Mouse (Mus musculus): ENCODE results near the gene Rnf10. TPM values are rescaled to one million over a fixed set of nuclear protein-coding genes. Genes with fewer than 3 reads are reported as not detected.

Gene Rnf10
- polyA plus RNA-seq, 1 experiment from 2014 or later: 97.2 TPM

GRCm38 (mm10) chr5:115220931-115221640 is 51.6 kb downstream of the Rnf10 start:
- Histone ChIP-seq H3K4me1 (ENCODE audit: insufficient read depth) (no peaks in the 10 kb centered on the region), H3K9ac (no peak overlapping the region), H3K36me3 (ENCODE audit: insufficient read depth) (no peaks in the 10 kb centered on the region), H3K27me3 (ENCODE audit: insufficient read depth, low read length) (no peaks in the 10 kb centered on the region), H3K9me3 (ENCODE audit: low read depth, low read length) (no peaks in the 10 kb centered on the region), H3K4me2 (no peak overlapping the region), H3K27ac (ENCODE audit: low read depth) (no peak overlapping the region), H3K4me3 (ENCODE audit: low read depth, low read length) (no peak overlapping the region)
- WGBS: 34% methylated on average over 13 of the region's 13 CpGs
- no peak for TF ChIP-seq CTCF (IDR thresholded peaks at IDR 0.05; ENCODE audit: low read depth)
- DNase-seq: no peak
- no peak for ATAC-seq (ENCODE audit: insufficient read depth)

- H3K4me3 ChIP-seq (ENCODE audit: low read depth, low read length): no peak overlapping the region
- H3K9ac ChIP-seq: no peak overlapping the region
- no peaks in the 10 kb centered on the region for H3K4me1 ChIP-seq (ENCODE audit: insufficient read depth)
- no peak for DNase-seq
- WGBS: 86% methylated on average over 12 of the region's 12 CpGs
- no peak for TF ChIP-seq CTCF (IDR thresholded peaks at IDR 0.05; ENCODE audit: low read depth)
- no peak overlapping the region for H3K27ac ChIP-seq (ENCODE audit: low read depth)
- H3K4me2 ChIP-seq: no peak overlapping the region
- H3K27me3 ChIP-seq (ENCODE audit: insufficient read depth, low read length): peaks cover 12% of the 10 kb centered on the region
- no peaks in the 10 kb centered on the region for H3K36me3 ChIP-seq (ENCODE audit: insufficient read depth)
- H3K9me3 ChIP-seq (ENCODE audit: low read depth, low read length): no peaks in the 10 kb centered on the region
- ATAC-seq (ENCODE audit: insufficient read depth): no peak
Measured at GRCm38 (mm10) chr5:115217998-115218397, 54.7 kb downstream of the Rnf10 start.

- no peak for DNase-seq
- Histone ChIP-seq H3K27me3 (ENCODE audit: insufficient read depth, low read length) (peaks cover 12% of the 10 kb centered on the region), H3K4me1 (ENCODE audit: insufficient read depth) (no peaks in the 10 kb centered on the region), H3K4me3 (ENCODE audit: low read depth, low read length) (peak overlapping the region; percentile 32), H3K4me2 (peak overlapping the region; percentile 63), H3K9ac (peak overlapping the region; percentile 38), H3K27ac (ENCODE audit: low read depth) (no peak overlapping the region), H3K9me3 (ENCODE audit: low read depth, low read length) (no peaks in the 10 kb centered on the region), H3K36me3 (ENCODE audit: insufficient read depth) (no peaks in the 10 kb centered on the region)
- 27% methylated on average over 27 of the region's 27 CpGs for WGBS
- TF ChIP-seq CTCF (IDR thresholded peaks at IDR 0.05; ENCODE audit: low read depth): no peak
- ATAC-seq (ENCODE audit: insufficient read depth): peak; percentile 50; the same call in 1 of the 2 replicates
Measured at GRCm38 (mm10) chr5:115215273-115216185, 57.2 kb downstream of the Rnf10 start.

- Histone ChIP-seq H3K4me3 (ENCODE audit: low read depth, low read length) (peak overlapping the region; percentile 32), H3K4me2 (peak overlapping the region; percentile 63), H3K27ac (ENCODE audit: low read depth) (no peak overlapping the region), H3K27me3 (ENCODE audit: insufficient read depth, low read length) (peaks cover 12% of the 10 kb centered on the region), H3K9ac (peak overlapping the region; percentile 38), H3K4me1 (ENCODE audit: insufficient read depth) (no peaks in the 10 kb centered on the region), H3K36me3 (ENCODE audit: insufficient read depth) (no peaks in the 10 kb centered on the region), H3K9me3 (ENCODE audit: low read depth, low read length) (no peaks in the 10 kb centered on the region)
- under 1% methylated on average over 17 of the region's 17 CpGs for WGBS
- peak; percentile 72 for DNase-seq
- ATAC-seq (ENCODE audit: insufficient read depth): peak; percentile 58; the same call in 1 of the 2 replicates
- no peak for TF ChIP-seq CTCF (IDR thresholded peaks at IDR 0.05; ENCODE audit: low read depth)
Measured at GRCm38 (mm10) chr5:115214864-115215263, 57.8 kb downstream of the Rnf10 start.

- no peak overlapping the region for H3K4me2 ChIP-seq
- H3K27ac ChIP-seq (ENCODE audit: low read depth): no peak overlapping the region
- H3K4me3 ChIP-seq (ENCODE audit: low read depth, low read length): no peak overlapping the region
- ATAC-seq (ENCODE audit: insufficient read depth) (no peak), DNase-seq (no peak)
- TF ChIP-seq CTCF (IDR thresholded peaks at IDR 0.05; ENCODE audit: low read depth): no peak
- H3K9me3 ChIP-seq (ENCODE audit: low read depth, low read length): no peaks in the 10 kb centered on the region
- H3K4me1 ChIP-seq (ENCODE audit: insufficient read depth): no peaks in the 10 kb centered on the region
- 55% methylated on average over 4 of the region's 4 CpGs for WGBS
- H3K27me3 ChIP-seq (ENCODE audit: insufficient read depth, low read length): peaks cover 12% of the 10 kb centered on the region
- H3K9ac ChIP-seq: no peak overlapping the region
- no peaks in the 10 kb centered on the region for H3K36me3 ChIP-seq (ENCODE audit: insufficient read depth)
Measured at GRCm38 (mm10) chr5:115212861-115213260, 59.8 kb downstream of the Rnf10 start.

GRCm38 (mm10) chr5:115212451-115212850 is 60.2 kb downstream of the Rnf10 start:
- H3K27me3 ChIP-seq (ENCODE audit: insufficient read depth, low read length): peaks cover 13% of the 10 kb centered on the region
- H3K4me3 ChIP-seq (ENCODE audit: low read depth, low read length): no peak overlapping the region
- H3K9ac ChIP-seq: no peak overlapping the region
- 73% methylated on average over 9 of the region's 9 CpGs for WGBS
- no peaks in the 10 kb centered on the region for H3K4me1 ChIP-seq (ENCODE audit: insufficient read depth)
- no peak overlapping the region for H3K4me2 ChIP-seq
- ATAC-seq (ENCODE audit: insufficient read depth): no peak
- no peaks in the 10 kb centered on the region for H3K9me3 ChIP-seq (ENCODE audit: low read depth, low read length)
- DNase-seq: no peak
- H3K36me3 ChIP-seq (ENCODE audit: insufficient read depth): no peaks in the 10 kb centered on the region
- H3K27ac ChIP-seq (ENCODE audit: low read depth): no peak overlapping the region
- no peak for TF ChIP-seq CTCF (IDR thresholded peaks at IDR 0.05; ENCODE audit: low read depth)

GRCm38 (mm10) chr5:115210380-115210779 is 62.3 kb downstream of the Rnf10 start:
- Histone ChIP-seq H3K9ac (no peak overlapping the region), H3K4me3 (ENCODE audit: low read depth, low read length) (no peak overlapping the region), H3K4me1 (ENCODE audit: insufficient read depth) (no peaks in the 10 kb centered on the region), H3K27me3 (ENCODE audit: insufficient read depth, low read length) (peaks cover 10% of the 10 kb centered on the region), H3K4me2 (no peak overlapping the region), H3K36me3 (ENCODE audit: insufficient read depth) (no peaks in the 10 kb centered on the region), H3K27ac (ENCODE audit: low read depth) (no peak overlapping the region), H3K9me3 (ENCODE audit: low read depth, low read length) (no peaks in the 10 kb centered on the region)
- ATAC-seq (ENCODE audit: insufficient read depth) (no peak), DNase-seq (peak; percentile 50)
- peak; percentile 72 for TF ChIP-seq CTCF (IDR thresholded peaks at IDR 0.05; ENCODE audit: low read depth)
- 8% methylated on average over 1 of the region's 1 CpGs for WGBS

Data from lung, embryonic 14.5 days (tissue).